Mouse (Mus musculus): ENCODE measurements around the gene Cdk6. TPM values are rescaled to one million over a fixed set of nuclear protein-coding genes. Genes with fewer than 3 reads are reported as not detected.

Gene Cdk6
- total RNA-seq, 2 experiments from 2014 or later, result 1.4 to 2.1 TPM

- intact Hi-C loops (cut with DNase I), result no loop called here
These were observed 137.9 kb downstream of the Cdk6 start for GRCm38 (mm10) chr5:3479016-3479795.

GRCm38 (mm10) chr5:3480637-3481395 is 139.5 kb downstream of the Cdk6 start:
- no peak for DNase-seq
- intact Hi-C loops (cut with DNase I), result no loop called here

More at GRCm38 (mm10) chr5:3479016-3479795, 137.9 kb downstream of the Cdk6 start:
- DNase-seq, result no peak

GRCm38 (mm10) chr5:3482474-3482873 is 141.2 kb downstream of the Cdk6 start:
- intact Hi-C loops (cut with DNase I), result no loop called here
- DNase-seq, result no peak

GRCm38 (mm10) chr5:3483054-3483722 is 141.9 kb downstream of the Cdk6 start:
- intact Hi-C loops (cut with DNase I), result no loop called here
- no peak for DNase-seq

- intact Hi-C loops (cut with DNase I), result no loop called here
- no peak for DNase-seq
These were observed 145.4 kb downstream of the Cdk6 start for GRCm38 (mm10) chr5:3486579-3487282.

GRCm38 (mm10) chr5:3488146-3488774 is 147.0 kb downstream of the Cdk6 start:
- intact Hi-C loops (cut with DNase I), result no loop called here
- no peak for DNase-seq

- intact Hi-C loops (cut with DNase I), result no loop called here
- DNase-seq, result no peak
These were observed 149.1 kb downstream of the Cdk6 start for GRCm38 (mm10) chr5:3490358-3490757.

GRCm38 (mm10) chr5:3491084-3491483 is 149.8 kb downstream of the Cdk6 start:
- intact Hi-C loops (cut with DNase I), result no loop called here
- DNase-seq, result peak; percentile 34 to 36

GRCm38 (mm10) chr5:3491883-3492282 is 150.6 kb downstream of the Cdk6 start:
- DNase-seq, result no peak
- intact Hi-C loops (cut with DNase I), result no loop called here

- DNase-seq, result no peak
These were observed 151.7 kb downstream of the Cdk6 start for GRCm38 (mm10) chr5:3492776-3493636.

GRCm38 (mm10) chr5:3493968-3494367 is 152.7 kb downstream of the Cdk6 start:
- DNase-seq, result no peak
- intact Hi-C loops (cut with DNase I), result no loop called here

More at GRCm38 (mm10) chr5:3492776-3493636, 151.7 kb downstream of the Cdk6 start:
- intact Hi-C loops (cut with DNase I), result no loop called here

GRCm38 (mm10) chr5:3494452-3495187 is 153.3 kb downstream of the Cdk6 start:
- no peak for DNase-seq
- intact Hi-C loops (cut with DNase I), result no loop called here

- intact Hi-C loops (cut with DNase I), result no loop called here
- DNase-seq, result no peak
These were observed 156.2 kb downstream of the Cdk6 start for GRCm38 (mm10) chr5:3497505-3497925.

GRCm38 (mm10) chr5:3500298-3500697 is 159.0 kb downstream of the Cdk6 start:
- intact Hi-C loops (cut with DNase I), result no loop called here
- DNase-seq, result no peak

- intact Hi-C loops (cut with DNase I), result no loop called here
- DNase-seq, result no peak
These were observed 159.8 kb downstream of the Cdk6 start for GRCm38 (mm10) chr5:3500957-3501563.

- intact Hi-C loops (cut with DNase I), result no loop called here
- DNase-seq, result no peak
These were observed 160.3 kb downstream of the Cdk6 start for GRCm38 (mm10) chr5:3501564-3502001.

- intact Hi-C loops (cut with DNase I), result no loop called here
- DNase-seq, result peak in 1 of 2 experiments; percentile 49
These were observed 161.5 kb downstream of the Cdk6 start for GRCm38 (mm10) chr5:3502610-3503350.

Measured in gastrocnemius, postnatal 36 days (tissue).